Mouse (Mus musculus): ENCODE results near the gene Gm26657.

Gm26657 gene

GRCm38 (mm10) chr4:56740020-56740485 is at the start of gene Gm26657:
Gene Gm26657 (plus strand): TSS chr4:56740070.
- WGBS: 88% methylated on average over 18 of the region's 18 CpGs

GRCm38 (mm10) chr4:56696401-56696800 is 43.5 kb upstream of the Gm26657 start:
- WGBS: 89% methylated on average over 7 of the region's 7 CpGs

GRCm38 (mm10) chr4:56698671-56699070 is 41.2 kb upstream of the Gm26657 start:
- 72% methylated on average over 5 of the region's 5 CpGs for WGBS

GRCm38 (mm10) chr4:56702234-56702633 is 37.6 kb upstream of the Gm26657 start:
- 41% methylated on average over 10 of the region's 10 CpGs for WGBS

- WGBS: 32% methylated on average over 3 of the region's 3 CpGs
Observed at GRCm38 (mm10) chr4:56713155-56713554, 26.7 kb upstream of the Gm26657 start.

- WGBS: 63% methylated on average over 5 of the region's 5 CpGs
Observed at GRCm38 (mm10) chr4:56716801-56717200, 23.1 kb upstream of the Gm26657 start.

GRCm38 (mm10) chr4:56717932-56718331 is 21.9 kb upstream of the Gm26657 start:
- WGBS: 94% methylated on average over 3 of the region's 3 CpGs

GRCm38 (mm10) chr4:56718573-56719442 is 21.1 kb upstream of the Gm26657 start:
- WGBS: 66% methylated on average over 12 of the region's 12 CpGs

- 70% methylated on average over 9 of the region's 9 CpGs for WGBS
Observed at GRCm38 (mm10) chr4:56719456-56719855, 20.4 kb upstream of the Gm26657 start.

- 49% methylated on average over 9 of the region's 9 CpGs for WGBS
Observed at GRCm38 (mm10) chr4:56720403-56720802, 19.5 kb upstream of the Gm26657 start.

- WGBS: 33% methylated on average over 3 of the region's 3 CpGs
Observed at GRCm38 (mm10) chr4:56721469-56721868, 18.4 kb upstream of the Gm26657 start.

GRCm38 (mm10) chr4:56722346-56722745 is 17.5 kb upstream of the Gm26657 start:
- 63% methylated on average over 6 of the region's 6 CpGs for WGBS

- 95% methylated on average over 6 of the region's 6 CpGs for WGBS
Observed at GRCm38 (mm10) chr4:56723237-56723636, 16.6 kb upstream of the Gm26657 start.

GRCm38 (mm10) chr4:56725839-56726238 is 14.0 kb upstream of the Gm26657 start:
- WGBS: 48% methylated on average over 8 of the region's 8 CpGs

- 96% methylated on average over 20 of the region's 20 CpGs for WGBS
Observed at GRCm38 (mm10) chr4:56740611-56741010, 741 bp downstream of the Gm26657 start.

- 95% methylated on average over 13 of the region's 13 CpGs for WGBS
Observed at GRCm38 (mm10) chr4:56741041-56741493, 1.2 kb downstream of the Gm26657 start, which contains the start of gene Actl7b. Gene Actl7b (minus strand): TSS chr4:56741443.

GRCm38 (mm10) chr4:56742698-56743097 is 2.8 kb downstream of the Gm26657 start:
- 86% methylated on average over 4 of the region's 4 CpGs for WGBS

- WGBS: 96% methylated on average over 21 of the region's 21 CpGs
Observed at GRCm38 (mm10) chr4:56743363-56744195, 3.7 kb downstream of the Gm26657 start, which contains the start of gene Actl7a. Gene Actl7a (plus strand): TSS chr4:56743413.

GRCm38 (mm10) chr4:56746345-56746744 is 6.5 kb downstream of the Gm26657 start:
- WGBS: 87% methylated on average over 2 of the region's 2 CpGs

- WGBS: 98% methylated on average over 9 of the region's 9 CpGs
Observed at GRCm38 (mm10) chr4:56747456-56747855, 7.6 kb downstream of the Gm26657 start.

- WGBS: 91% methylated on average over 5 of the region's 5 CpGs
Observed at GRCm38 (mm10) chr4:56756021-56756420, 16.2 kb downstream of the Gm26657 start.

GRCm38 (mm10) chr4:56756966-56757600 is 17.2 kb downstream of the Gm26657 start:
- 81% methylated on average over 10 of the region's 10 CpGs for WGBS

Data from cerebral cortex, adult 2 months (tissue).